Mouse (Mus musculus): ENCODE results near the gene Map2k2. TPM values are rescaled to one million over a fixed set of nuclear protein-coding genes. Genes with fewer than 3 reads are reported as not detected.

Map2k2 gene
- polyA plus RNA-seq, 1 experiment from 2014 or later = 100 TPM

DNA sequence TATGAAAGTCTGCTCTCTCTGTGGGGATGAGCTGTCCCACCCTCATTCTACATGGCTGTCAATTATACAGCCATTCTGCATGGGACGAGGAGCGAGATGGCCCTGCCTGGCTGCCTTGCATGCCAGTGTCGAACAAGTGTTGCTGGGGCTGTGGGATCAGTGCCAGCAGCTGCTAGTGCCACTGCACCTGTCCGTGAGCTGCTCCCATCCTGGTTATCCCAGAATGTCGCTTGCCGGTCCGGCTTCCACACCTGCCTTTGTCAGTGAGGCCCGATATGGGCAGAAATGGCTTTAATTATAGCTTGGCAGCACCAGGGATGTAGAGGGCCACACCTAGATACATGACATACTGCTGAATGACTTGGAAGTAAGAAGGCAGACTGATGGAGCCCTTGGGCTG, 33.4 kb upstream of the Map2k2 start:
- Histone ChIP-seq H3K4me3 (ENCODE audit: low read depth, low read length) (no peak overlapping the region), H3K4me1 (ENCODE audit: control insufficient read depth, low read depth, low read length) (peaks cover 20% of the 10 kb centered on the region), H3K36me3 (ENCODE audit: control insufficient read depth, insufficient read depth) (0 out of 2 replicates have a peak, but pooled peaks cover 2% of the 10 kb centered on the region), H3K27ac (ENCODE audit: low read length) (no peak overlapping the region), H3K27me3 (ENCODE audit: control insufficient read depth, insufficient read depth, low read depth, low read length) (no peaks in the 10 kb centered on the region), H3K9me3 (replicated peaks; ENCODE audit: control insufficient read depth, low read length) (no peaks in the 10 kb centered on the region), H3K4me2 (ENCODE audit: low read depth, low read length) (no peak overlapping the region), H3K9ac (ENCODE audit: low read depth, low read length) (no peak overlapping the region)
- no peak for ATAC-seq (ENCODE audit: low read depth)
- WGBS (ENCODE audit: insufficient replicate concordance) = 83% methylated on average over 8 of the region's 8 CpGs

GRCm38 (mm10) chr10:81073464-81073863, 32.3 kb upstream of the Map2k2 start:
- no peak for ATAC-seq (ENCODE audit: low read depth)
- Histone ChIP-seq H3K4me3 (ENCODE audit: low read depth, low read length) (no peak overlapping the region), H3K9ac (ENCODE audit: low read depth, low read length) (no peak overlapping the region), H3K27me3 (ENCODE audit: control insufficient read depth, insufficient read depth, low read depth, low read length) (no peaks in the 10 kb centered on the region), H3K4me2 (ENCODE audit: low read depth, low read length) (no peak overlapping the region), H3K9me3 (replicated peaks; ENCODE audit: control insufficient read depth, low read length) (no peaks in the 10 kb centered on the region), H3K4me1 (ENCODE audit: control insufficient read depth, low read depth, low read length) (peaks cover 20% of the 10 kb centered on the region), H3K36me3 (ENCODE audit: control insufficient read depth, insufficient read depth) (0 out of 2 replicates have a peak, but pooled peaks cover 2% of the 10 kb centered on the region), H3K27ac (ENCODE audit: low read length) (no peak overlapping the region)
- WGBS (ENCODE audit: insufficient replicate concordance) = 57% methylated on average over 7 of the region's 7 CpGs

- Histone ChIP-seq H3K27ac (ENCODE audit: low read length) (no peak overlapping the region), H3K36me3 (ENCODE audit: control insufficient read depth, insufficient read depth) (peaks cover 2% of the 10 kb centered on the region; the same call in 1 of the 2 replicates), H3K4me2 (ENCODE audit: low read depth, low read length) (no peak overlapping the region), H3K4me3 (ENCODE audit: low read depth, low read length) (no peak overlapping the region), H3K9ac (ENCODE audit: low read depth, low read length) (no peak overlapping the region), H3K27me3 (ENCODE audit: control insufficient read depth, insufficient read depth, low read depth, low read length) (no peaks in the 10 kb centered on the region), H3K9me3 (replicated peaks; ENCODE audit: control insufficient read depth, low read length) (no peaks in the 10 kb centered on the region), H3K4me1 (ENCODE audit: control insufficient read depth, low read depth, low read length) (peaks cover 6% of the 10 kb centered on the region)
- WGBS (ENCODE audit: insufficient replicate concordance) = 78% methylated on average over 8 of the region's 8 CpGs
- ATAC-seq (ENCODE audit: low read depth) = no peak
Measured at GRCm38 (mm10) chr10:81075734-81076133, 30.0 kb upstream of the Map2k2 start.

DNA sequence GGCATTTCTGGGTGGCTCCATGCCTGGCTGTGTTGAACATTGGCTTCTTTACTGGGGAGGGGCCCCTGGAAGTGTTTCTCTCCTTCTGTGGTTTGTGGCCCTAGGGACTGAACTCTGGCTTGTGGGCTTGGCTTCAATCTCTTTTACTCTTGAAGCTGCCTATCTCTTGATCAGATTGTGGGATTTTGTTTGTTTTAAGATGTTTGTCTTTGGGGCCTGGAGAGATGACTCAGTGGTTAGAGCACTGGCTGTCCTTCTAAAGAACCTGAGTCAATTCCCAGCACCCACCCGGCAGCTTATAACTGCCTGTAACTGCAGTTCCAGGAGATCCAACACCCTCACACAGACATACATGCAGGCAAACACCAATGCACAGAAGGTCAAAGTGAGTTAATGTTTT, 29.4 kb upstream of the Map2k2 start:
- H3K36me3 ChIP-seq (ENCODE audit: control insufficient read depth, insufficient read depth) = peaks cover 6% of the 10 kb centered on the region; the same call in 1 of the 2 replicates
- no peaks in the 10 kb centered on the region for H3K9me3 ChIP-seq (replicated peaks; ENCODE audit: control insufficient read depth, low read length)
- no peak overlapping the region for H3K27ac ChIP-seq (ENCODE audit: low read length)
- WGBS (ENCODE audit: insufficient replicate concordance) = 69% methylated on average over 1 of the region's 1 CpGs
- H3K27me3 ChIP-seq (ENCODE audit: control insufficient read depth, insufficient read depth, low read depth, low read length) = no peaks in the 10 kb centered on the region
- H3K4me1 ChIP-seq (ENCODE audit: control insufficient read depth, low read depth, low read length) = no peaks in the 10 kb centered on the region
- H3K4me3 ChIP-seq (ENCODE audit: low read depth, low read length) = no peak overlapping the region
- ATAC-seq (ENCODE audit: low read depth) = no peak
- no peak overlapping the region for H3K4me2 ChIP-seq (ENCODE audit: low read depth, low read length)
- H3K9ac ChIP-seq (ENCODE audit: low read depth, low read length) = no peak overlapping the region

- WGBS (ENCODE audit: insufficient replicate concordance) = 83% methylated on average over 11 of the region's 11 CpGs
- no peak for ATAC-seq (ENCODE audit: low read depth)
- no peak overlapping the region for H3K4me3 ChIP-seq (ENCODE audit: low read depth, low read length)
- no peak overlapping the region for H3K4me2 ChIP-seq (ENCODE audit: low read depth, low read length)
- no peak overlapping the region for H3K27ac ChIP-seq (ENCODE audit: low read length)
- H3K36me3 ChIP-seq (ENCODE audit: control insufficient read depth, insufficient read depth) = peaks cover 7% of the 10 kb centered on the region; the same call in 1 of the 2 replicates
- no peak overlapping the region for H3K9ac ChIP-seq (ENCODE audit: low read depth, low read length)
- H3K27me3 ChIP-seq (ENCODE audit: control insufficient read depth, insufficient read depth, low read depth, low read length) = no peaks in the 10 kb centered on the region
- H3K4me1 ChIP-seq (ENCODE audit: control insufficient read depth, low read depth, low read length) = peaks cover 3% of the 10 kb centered on the region; the same call in 1 of the 2 replicates
- no peaks in the 10 kb centered on the region for H3K9me3 ChIP-seq (replicated peaks; ENCODE audit: control insufficient read depth, low read length)
Measured at GRCm38 (mm10) chr10:81077916-81078315, 27.8 kb upstream of the Map2k2 start.

DNA sequence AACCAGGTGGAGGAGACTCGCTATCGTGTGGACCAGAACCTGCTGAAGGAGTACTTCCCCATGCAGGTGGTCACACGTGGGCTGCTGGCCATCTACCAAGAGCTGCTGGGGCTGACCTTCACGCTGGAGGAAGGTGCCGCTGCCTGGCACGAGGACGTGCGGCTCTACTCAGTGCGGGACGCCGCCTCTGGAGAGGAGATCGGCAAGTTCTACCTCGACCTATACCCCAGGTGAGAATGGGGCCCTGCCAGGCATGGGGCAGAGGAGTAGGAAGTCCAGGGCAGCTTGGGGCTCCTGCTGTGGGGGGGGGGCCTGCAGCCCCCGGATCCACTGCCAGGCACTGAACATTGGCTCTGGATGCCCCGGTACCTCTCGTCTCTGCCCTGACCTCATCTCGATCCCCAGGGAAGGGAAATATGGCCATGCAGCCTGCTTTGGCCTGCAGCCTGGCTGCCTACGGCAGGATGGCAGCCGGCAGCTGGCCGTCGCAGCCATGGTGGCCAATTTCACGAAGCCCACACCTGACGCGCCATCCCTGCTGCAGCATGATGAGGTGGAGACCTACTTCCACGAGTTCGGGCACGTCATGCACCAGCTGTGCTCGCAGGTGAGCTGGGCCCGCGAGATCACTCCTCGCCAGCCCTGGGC, 25.6 kb upstream of the Map2k2 start:
- Histone ChIP-seq H3K9ac (ENCODE audit: low read depth, low read length) (no peak overlapping the region), H3K4me3 (ENCODE audit: low read depth, low read length) (no peak overlapping the region), H3K27ac (ENCODE audit: low read length) (no peak overlapping the region), H3K27me3 (ENCODE audit: control insufficient read depth, insufficient read depth, low read depth, low read length) (no peaks in the 10 kb centered on the region), H3K4me1 (ENCODE audit: control insufficient read depth, low read depth, low read length) (peaks cover 3% of the 10 kb centered on the region; the same call in 1 of the 2 replicates), H3K9me3 (replicated peaks; ENCODE audit: control insufficient read depth, low read length) (no peaks in the 10 kb centered on the region), H3K36me3 (ENCODE audit: control insufficient read depth, insufficient read depth) (peaks cover 5% of the 10 kb centered on the region; the same call in 1 of the 2 replicates), H3K4me2 (ENCODE audit: low read depth, low read length) (no peak overlapping the region)
- WGBS (ENCODE audit: insufficient replicate concordance) = 89% methylated on average over 31 of the region's 31 CpGs
- ATAC-seq (ENCODE audit: low read depth) = no peak

DNA sequence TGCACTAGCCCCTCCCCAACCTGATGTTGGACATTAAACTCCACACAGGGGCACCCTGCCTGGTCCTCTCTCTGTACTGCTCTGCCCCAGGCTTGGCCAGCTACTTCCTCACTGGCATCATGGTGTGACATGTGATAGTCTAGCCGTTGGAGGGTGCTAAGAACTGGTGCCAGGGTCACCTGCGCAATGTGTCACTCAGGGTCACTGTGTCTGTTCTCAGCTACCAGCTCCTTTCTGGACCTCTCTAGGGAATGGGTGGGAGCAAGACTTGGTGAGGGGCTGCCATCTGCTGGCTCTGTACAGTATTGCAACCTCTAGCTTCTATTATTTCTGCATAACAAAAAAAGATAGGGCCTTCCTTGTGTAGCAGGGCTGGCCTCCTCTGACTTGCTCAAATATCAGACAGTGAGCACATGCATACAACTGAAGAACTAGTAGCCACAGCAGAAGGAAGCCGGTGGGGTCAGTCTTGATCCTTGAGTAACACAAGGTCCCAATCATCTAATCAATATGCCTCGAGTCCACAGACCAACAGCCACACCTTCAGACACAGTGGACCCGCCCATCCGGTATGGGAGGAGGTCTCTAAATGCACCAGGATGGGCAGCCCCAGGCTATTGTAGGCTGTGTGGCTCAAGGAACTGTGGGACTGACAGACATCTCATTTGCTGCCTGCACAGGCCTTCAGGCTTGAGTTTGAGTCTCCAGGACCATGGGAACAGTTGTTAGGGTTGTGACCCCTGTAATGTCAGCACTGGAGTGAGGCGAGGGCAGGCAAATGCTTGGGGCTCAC, 23.4 kb upstream of the Map2k2 start:
- Histone ChIP-seq H3K4me1 (ENCODE audit: control insufficient read depth, low read depth, low read length) (peaks cover 3% of the 10 kb centered on the region; the same call in 1 of the 2 replicates), H3K4me2 (ENCODE audit: low read depth, low read length) (no peak overlapping the region), H3K36me3 (ENCODE audit: control insufficient read depth, insufficient read depth) (peaks cover 9% of the 10 kb centered on the region), H3K9ac (ENCODE audit: low read depth, low read length) (no peak overlapping the region), H3K9me3 (replicated peaks; ENCODE audit: control insufficient read depth, low read length) (0 out of 2 replicates have a peak, but pooled peaks cover 2% of the 10 kb centered on the region), H3K4me3 (ENCODE audit: low read depth, low read length) (no peak overlapping the region), H3K27ac (ENCODE audit: low read length) (no peak overlapping the region), H3K27me3 (ENCODE audit: control insufficient read depth, insufficient read depth, low read depth, low read length) (no peaks in the 10 kb centered on the region)
- ATAC-seq (ENCODE audit: low read depth) = peak; percentile 36
- 48% methylated on average over 7 of the region's 7 CpGs for WGBS (ENCODE audit: insufficient replicate concordance)

DNA sequence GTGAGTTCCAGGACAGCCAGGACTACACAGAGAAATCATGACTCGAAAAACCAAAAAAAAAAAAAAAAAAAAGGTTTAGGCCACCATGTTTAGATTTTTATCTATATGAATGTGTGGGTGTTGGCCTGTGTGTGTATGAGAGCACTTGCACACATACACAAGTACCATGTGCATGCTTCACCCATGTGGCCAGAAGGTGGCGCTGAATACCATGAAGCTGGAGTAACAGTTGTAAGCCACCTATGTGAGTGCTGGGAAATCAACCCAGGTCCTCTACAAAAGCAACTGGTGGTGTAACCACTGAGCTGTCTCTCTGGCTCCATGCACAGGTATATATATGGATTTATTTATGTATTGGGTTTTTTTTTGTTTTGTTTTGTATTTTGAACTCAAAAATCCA, 18.7 kb upstream of the Map2k2 start:
- ATAC-seq (ENCODE audit: low read depth) = no peak

GRCm38 (mm10) chr10:81089216-81089615, 16.5 kb upstream of the Map2k2 start:
- no peak for ATAC-seq (ENCODE audit: low read depth)
- no peak overlapping the region for H3K9ac ChIP-seq (ENCODE audit: low read depth, low read length)
- WGBS (ENCODE audit: insufficient replicate concordance) = 36% methylated on average over 2 of the region's 2 CpGs

More for the DNA sequence above, 18.7 kb upstream of the Map2k2 start:
- Histone ChIP-seq H3K9ac (ENCODE audit: low read depth, low read length) (no peak overlapping the region), H3K36me3 (ENCODE audit: control insufficient read depth, insufficient read depth) (peaks cover 11% of the 10 kb centered on the region), H3K4me3 (ENCODE audit: low read depth, low read length) (no peak overlapping the region), H3K4me1 (ENCODE audit: control insufficient read depth, low read depth, low read length) (peaks cover 12% of the 10 kb centered on the region), H3K4me2 (ENCODE audit: low read depth, low read length) (no peak overlapping the region), H3K9me3 (replicated peaks; ENCODE audit: control insufficient read depth, low read length) (0 out of 2 replicates have a peak, but pooled peaks cover 2% of the 10 kb centered on the region), H3K27ac (ENCODE audit: low read length) (no peak overlapping the region), H3K27me3 (ENCODE audit: control insufficient read depth, insufficient read depth, low read depth, low read length) (no peaks in the 10 kb centered on the region)
- WGBS (ENCODE audit: insufficient replicate concordance) = 35% methylated on average over 2 of the region's 2 CpGs

More at GRCm38 (mm10) chr10:81089216-81089615, 16.5 kb upstream of the Map2k2 start:
- H3K9me3 ChIP-seq (replicated peaks; ENCODE audit: control insufficient read depth, low read length) = 0 out of 2 replicates have a peak, but pooled peaks cover 2% of the 10 kb centered on the region
- no peaks in the 10 kb centered on the region for H3K27me3 ChIP-seq (ENCODE audit: control insufficient read depth, insufficient read depth, low read depth, low read length)
- H3K36me3 ChIP-seq (ENCODE audit: control insufficient read depth, insufficient read depth) = peaks cover 11% of the 10 kb centered on the region
- no peak overlapping the region for H3K4me2 ChIP-seq (ENCODE audit: low read depth, low read length)
- no peak overlapping the region for H3K27ac ChIP-seq (ENCODE audit: low read length)
- peaks cover 25% of the 10 kb centered on the region for H3K4me1 ChIP-seq (ENCODE audit: control insufficient read depth, low read depth, low read length)
- no peak overlapping the region for H3K4me3 ChIP-seq (ENCODE audit: low read depth, low read length)
